In the genomic region with DNA sequence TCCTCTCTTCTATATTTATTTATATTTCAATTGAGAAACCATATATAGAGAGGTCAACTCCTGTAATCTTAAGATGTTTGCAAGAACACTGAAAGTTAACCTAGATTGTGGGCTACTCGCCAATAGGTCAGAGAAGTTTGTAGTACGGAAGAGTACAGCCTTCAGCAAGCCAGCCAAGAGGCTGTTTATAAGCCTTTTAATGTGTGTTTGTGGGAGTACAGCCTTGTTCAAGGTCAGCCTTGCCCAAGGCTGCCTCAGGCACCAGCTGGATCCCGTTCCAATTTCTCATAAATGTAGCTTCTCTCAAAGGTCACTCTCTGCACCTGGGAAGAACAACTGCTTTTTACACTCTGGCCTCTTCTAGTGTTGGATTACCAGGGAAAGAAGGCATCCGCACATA, we compare ENCODE assay signal across 12 mouse cellular contexts.
DNase-seq lines count a peak whose midpoint lies in the region; ATAC-seq and TF ChIP-seq lines count a peak whose summit lies in the region.
"Had no signal": no experiment of that assay in that cellular context is flagged by ENCODE, and none has a peak within 500 bp of the region (broad histone marks: within the 10 kb centered on the region; RNA-seq: fewer than 3 reads in every experiment).

No protein-coding gene starts in this region.

- H3K9me3 ChIP-seq in liver, postnatal 0 days (ENCODE audit: low read length), result no peaks in the 10 kb centered on the region
- H3K9me3 ChIP-seq in liver, embryonic 11.5 days (ENCODE audit: control insufficient read depth, low read length), result no peaks in the 10 kb centered on the region
- H3K9me3 ChIP-seq in kidney, embryonic 14.5 days (ENCODE audit: control insufficient read depth, low read length), result no peaks in the 10 kb centered on the region
- no peaks in the 10 kb centered on the region for H3K9me3 ChIP-seq in stomach, embryonic 14.5 days (ENCODE audit: control insufficient read depth, low read depth, low read length)
- H3K9me3 ChIP-seq: forebrain, embryonic 12.5 days; midbrain, embryonic 15.5 days; neural tube, embryonic 15.5 days had no signal

- H3K36me3 ChIP-seq in liver, postnatal 0 days (replicated peaks; ENCODE audit: insufficient read depth, low read length), result no peaks in the 10 kb centered on the region
- no peaks in the 10 kb centered on the region for H3K36me3 ChIP-seq in liver, embryonic 11.5 days (ENCODE audit: control insufficient read depth, insufficient read depth, low read length)
- H3K36me3 ChIP-seq in kidney, embryonic 14.5 days (ENCODE audit: control insufficient read depth, insufficient read depth, low read length), result no peaks in the 10 kb centered on the region
- H3K36me3 ChIP-seq in stomach, embryonic 14.5 days (ENCODE audit: control insufficient read depth, insufficient read depth, low read length), result no peaks in the 10 kb centered on the region
- H3K36me3 ChIP-seq: forebrain, embryonic 12.5 days; midbrain, embryonic 15.5 days; neural tube, embryonic 15.5 days had no signal

- H3K27ac ChIP-seq in liver, postnatal 0 days (ENCODE audit: low read depth), result no peak overlapping the region
- no peak overlapping the region for H3K27ac ChIP-seq in liver, embryonic 11.5 days (ENCODE audit: low read depth, low read length)
- H3K27ac ChIP-seq in kidney, embryonic 14.5 days (ENCODE audit: low read depth, low read length), result no peak overlapping the region
- H3K27ac ChIP-seq in stomach, embryonic 14.5 days (ENCODE audit: low read length), result no peak overlapping the region
- H3K27ac ChIP-seq: forebrain, embryonic 12.5 days; midbrain, embryonic 15.5 days; neural tube, embryonic 15.5 days had no signal

- H3K9ac ChIP-seq in liver, postnatal 0 days (replicated peaks), result no peak overlapping the region
- H3K9ac ChIP-seq in liver, embryonic 11.5 days (ENCODE audit: low read depth, low read length), result no peak overlapping the region
- no peak overlapping the region for H3K9ac ChIP-seq in kidney, embryonic 14.5 days (ENCODE audit: low read depth, low read length)
- H3K9ac ChIP-seq in stomach, embryonic 14.5 days (replicated peaks; ENCODE audit: low read depth, low read length), result no peak overlapping the region
- H3K9ac ChIP-seq: forebrain, embryonic 12.5 days; midbrain, embryonic 15.5 days; neural tube, embryonic 15.5 days had no signal

- DNase-seq in liver, postnatal 0 days, result no peak
- no peak for DNase-seq in liver, embryonic 11.5 days (ENCODE audit: low spot score)
- DNase-seq in adrenal gland, postnatal 36 days, result peak; percentile 19 to 33
- DNase-seq in spleen, adult 12 weeks (ENCODE audit: low spot score), result no peak
- no peak for DNase-seq in gastrocnemius, postnatal 10 days
- DNase-seq: gastrocnemius, postnatal 36 days; thymus, postnatal 14 days had no signal

- H3K4me3 ChIP-seq in liver, postnatal 0 days (ENCODE audit: low read depth, low read length), result no peak overlapping the region
- no peak overlapping the region for H3K4me3 ChIP-seq in liver, embryonic 11.5 days (ENCODE audit: low read depth, low read length)
- no peak overlapping the region for H3K4me3 ChIP-seq in kidney, embryonic 14.5 days (ENCODE audit: low read length)
- no peak overlapping the region for H3K4me3 ChIP-seq in stomach, embryonic 14.5 days (ENCODE audit: low read depth, low read length)
- H3K4me3 ChIP-seq: forebrain, embryonic 12.5 days; midbrain, embryonic 15.5 days; neural tube, embryonic 15.5 days had no signal

- ATAC-seq in liver, postnatal 0 days, result no peak
- ATAC-seq in liver, embryonic 11.5 days (replicated peaks; ENCODE audit: low FRiP score), result no peak
- peak; percentile 78 for ATAC-seq in kidney, embryonic 14.5 days (ENCODE audit: low FRiP score, low TSS enrichment)
- peak; percentile 58; the same call in 1 of the 2 replicates for ATAC-seq in stomach, embryonic 14.5 days (ENCODE audit: insufficient number of reproducible peaks, insufficient read depth, low FRiP score, low read depth)
- ATAC-seq: midbrain, embryonic 15.5 days had no signal

- TF ChIP-seq EP300 in liver, postnatal 0 days (IDR thresholded peaks at IDR 0.05; ENCODE audit: low read depth), result no peak

- peaks cover 8% of the 10 kb centered on the region for H3K4me1 ChIP-seq in liver, postnatal 0 days (ENCODE audit: insufficient read depth)
- H3K4me1 ChIP-seq in liver, embryonic 11.5 days (replicated peaks; ENCODE audit: control insufficient read depth, insufficient read depth, low read length), result no peaks in the 10 kb centered on the region
- no peaks in the 10 kb centered on the region for H3K4me1 ChIP-seq in kidney, embryonic 14.5 days (ENCODE audit: control insufficient read depth, insufficient read depth, low read length)
- peaks cover 7% of the 10 kb centered on the region; the same call in 1 of the 2 replicates for H3K4me1 ChIP-seq in stomach, embryonic 14.5 days (ENCODE audit: control insufficient read depth, insufficient read depth, low read length)
- H3K4me1 ChIP-seq: forebrain, embryonic 12.5 days; midbrain, embryonic 15.5 days; neural tube, embryonic 15.5 days had no signal

- 51% methylated on average over 4 of the region's 4 CpGs for WGBS in liver, postnatal 0 days (ENCODE audit: insufficient replicate concordance)
- WGBS in liver, embryonic 11.5 days, result 65% methylated on average over 4 of the region's 4 CpGs
- WGBS in kidney, embryonic 14.5 days, result 21% methylated on average over 4 of the region's 4 CpGs
- 29% methylated on average over 4 of the region's 4 CpGs for WGBS in stomach, embryonic 14.5 days

- TF ChIP-seq CTCF in liver, postnatal 0 days (IDR thresholded peaks at IDR 0.05; ENCODE audit: low read depth), result no peak

- peak overlapping the region; percentile 27; the same call in 1 of the 2 replicates for H3K4me2 ChIP-seq in liver, postnatal 0 days (ENCODE audit: low read depth, low read length)
- H3K4me2 ChIP-seq in liver, embryonic 11.5 days, result no peak overlapping the region
- H3K4me2 ChIP-seq in kidney, embryonic 14.5 days (replicated peaks; ENCODE audit: low read depth, low read length), result no peak overlapping the region
- no peak overlapping the region for H3K4me2 ChIP-seq in stomach, embryonic 14.5 days (replicated peaks; ENCODE audit: low read depth, low read length)
- H3K4me2 ChIP-seq: forebrain, embryonic 12.5 days; midbrain, embryonic 15.5 days; neural tube, embryonic 15.5 days had no signal

- H3K27me3 ChIP-seq in liver, postnatal 0 days (ENCODE audit: insufficient read depth, low read length), result no peaks in the 10 kb centered on the region
- no peaks in the 10 kb centered on the region for H3K27me3 ChIP-seq in liver, embryonic 11.5 days (replicated peaks; ENCODE audit: control insufficient read depth, insufficient read depth, low read length)
- H3K27me3 ChIP-seq in kidney, embryonic 14.5 days (ENCODE audit: control insufficient read depth, insufficient read depth, low read length), result no peaks in the 10 kb centered on the region
- no peaks in the 10 kb centered on the region for H3K27me3 ChIP-seq in stomach, embryonic 14.5 days (ENCODE audit: control insufficient read depth, insufficient read depth, low read length)
- H3K27me3 ChIP-seq: forebrain, embryonic 12.5 days; midbrain, embryonic 15.5 days; neural tube, embryonic 15.5 days had no signal

Comparison
In these comparisons a context has a peak if more than half of its experiments do, and no peak if none do; other contexts are left out.
1. ATAC-seq: peak in kidney, embryonic 14.5 days (single experiment) and stomach, embryonic 14.5 days (single experiment); none in liver, postnatal 0 days (single experiment) and liver, embryonic 11.5 days (single experiment).
2. DNase-seq: peak in adrenal gland, postnatal 36 days (2 of 2); none in liver, postnatal 0 days (single experiment), liver, embryonic 11.5 days (single experiment), spleen, adult 12 weeks (single experiment) and gastrocnemius, postnatal 10 days (single experiment).